Mouse (Mus musculus) testis, adult 2 months (tissue): ENCODE measurements around the gene Mindy3.

Experiments
- CTCF ChIP-seq: fragments of 200-500 bp; IDR thresholded peaks from 2 replicates; pipeline ENCODE4 v1.5.1; 2012; ENCODE audit warnings: low read depth, mild to moderate bottlenecking, inconsistent platforms, low read length, moderate library complexity; ENCODE audit not compliant: control insufficient read depth, insufficient read depth, insufficient replicate concordance
- POLR2A ChIP-seq: fragments of 200-500 bp; IDR thresholded peaks from 2 replicates; pipeline ENCODE4 v1.6.1; 2012; ENCODE audit warnings: low read depth, mild to moderate bottlenecking, inconsistent platforms, low read length, moderate library complexity; ENCODE audit not compliant: control insufficient read depth

- TF ChIP-seq CTCF (no peak), POLR2A (no peak)
These were observed 64.4 kb downstream of the Mindy3 start for GRCm38 (mm10) chr2:12354837-12355236.
